Mouse (Mus musculus): ENCODE results near the gene Pik3cg. TPM values are rescaled to one million over a fixed set of nuclear protein-coding genes. Genes with fewer than 3 reads are reported as not detected.
A peak's percentile ranks its signal among the peaks of the same experiment; 100 is the strongest.

The Pik3cg gene
- polyA plus RNA-seq, 1 experiment from 2014 or later: 2.1 TPM

DNA sequence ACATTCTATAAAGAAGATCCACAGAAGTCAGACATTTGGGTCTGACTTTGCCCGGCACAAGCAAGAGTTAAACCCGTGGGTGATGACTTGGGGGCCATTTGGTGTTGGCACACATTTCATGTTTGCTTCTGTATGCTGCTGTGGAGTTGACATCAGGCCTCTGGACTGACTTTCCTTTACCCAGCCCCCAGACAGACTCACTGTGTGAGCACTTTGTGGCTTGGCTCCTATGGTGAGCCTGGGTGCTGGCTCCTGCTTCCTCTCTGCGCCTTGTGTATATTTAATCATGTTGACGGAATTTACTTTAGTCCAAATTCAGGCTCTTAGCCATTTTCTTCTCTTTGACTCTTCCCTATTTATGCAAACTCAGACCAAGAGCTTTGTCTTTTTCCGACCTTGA is 69.6 kb downstream of the Pik3cg start:
- Histone ChIP-seq H3K9me3 (ENCODE audit: control insufficient read depth, low read length) (no peaks in the 10 kb centered on the region), H3K27ac (ENCODE audit: low read length) (peak overlapping the region; percentile 62), H3K4me3 (ENCODE audit: low read length) (no peak overlapping the region), H3K9ac (ENCODE audit: low read depth, low read length) (no peak overlapping the region), H3K4me1 (ENCODE audit: control insufficient read depth, insufficient read depth, low read length) (0 out of 2 replicates have a peak, but pooled peaks cover 7% of the 10 kb centered on the region), H3K36me3 (ENCODE audit: control insufficient read depth, insufficient read depth, low read length) (no peaks in the 10 kb centered on the region), H3K27me3 (replicated peaks; ENCODE audit: control insufficient read depth, insufficient read depth, low read length) (no peaks in the 10 kb centered on the region), H3K4me2 (ENCODE audit: low read depth, low read length) (no peak overlapping the region)
- ATAC-seq: peak; percentile 80
- 57% methylated on average over 5 of the region's 5 CpGs for WGBS

DNA sequence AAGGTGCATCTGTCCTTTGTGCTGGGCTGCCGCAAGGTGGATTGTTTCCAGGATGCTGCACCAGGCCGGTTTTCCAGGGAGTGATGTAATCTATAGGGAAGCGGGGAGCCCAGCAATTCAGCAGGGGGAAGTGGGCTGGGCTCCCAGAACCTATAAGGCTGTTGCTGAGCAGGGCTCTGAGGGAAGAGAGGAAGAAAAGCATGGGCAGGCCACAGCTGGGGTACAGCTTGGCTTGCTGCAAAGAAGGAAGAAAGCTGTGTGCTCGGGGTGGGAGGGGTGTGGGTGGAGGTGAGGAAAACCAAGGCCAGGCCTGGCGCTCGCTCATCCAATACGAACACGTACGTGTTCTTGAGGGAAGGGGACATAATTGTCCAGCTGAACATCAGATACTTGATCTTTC is 70.1 kb downstream of the Pik3cg start:
- Histone ChIP-seq H3K4me1 (ENCODE audit: control insufficient read depth, insufficient read depth, low read length) (0 out of 2 replicates have a peak, but pooled peaks cover 7% of the 10 kb centered on the region), H3K27ac (ENCODE audit: low read length) (peak overlapping the region; percentile 62), H3K27me3 (replicated peaks; ENCODE audit: control insufficient read depth, insufficient read depth, low read length) (no peaks in the 10 kb centered on the region), H3K4me2 (ENCODE audit: low read depth, low read length) (no peak overlapping the region), H3K9ac (ENCODE audit: low read depth, low read length) (no peak overlapping the region), H3K36me3 (ENCODE audit: control insufficient read depth, insufficient read depth, low read length) (no peaks in the 10 kb centered on the region), H3K4me3 (ENCODE audit: low read length) (no peak overlapping the region), H3K9me3 (ENCODE audit: control insufficient read depth, low read length) (no peaks in the 10 kb centered on the region)
- peak; percentile 49 for ATAC-seq
- 46% methylated on average over 9 of the region's 9 CpGs for WGBS

DNA sequence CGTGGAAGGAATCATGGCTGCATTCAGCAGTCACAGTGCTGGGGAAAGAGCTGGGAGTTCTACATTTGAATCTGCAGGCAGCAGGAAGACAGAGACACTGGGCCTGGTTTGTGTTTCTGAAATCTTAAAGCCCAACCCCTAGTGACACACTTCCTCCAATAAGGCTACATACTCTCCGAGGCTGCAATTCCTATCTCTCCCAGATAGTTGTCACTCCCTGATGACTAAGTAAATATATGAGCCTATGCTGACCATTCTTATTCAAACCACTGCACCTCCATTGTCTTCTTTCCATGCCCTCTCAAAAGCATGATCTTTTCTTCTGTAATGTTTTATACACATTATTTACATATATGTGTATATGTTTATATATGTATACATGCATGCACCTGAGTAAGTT is 70.9 kb downstream of the Pik3cg start:
- WGBS: 62% methylated on average over 2 of the region's 2 CpGs
- no peak for ATAC-seq
- H3K4me1 ChIP-seq (ENCODE audit: control insufficient read depth, insufficient read depth, low read length): 0 out of 2 replicates have a peak, but pooled peaks cover 7% of the 10 kb centered on the region
- no peaks in the 10 kb centered on the region for H3K36me3 ChIP-seq (ENCODE audit: control insufficient read depth, insufficient read depth, low read length)
- H3K27me3 ChIP-seq (replicated peaks; ENCODE audit: control insufficient read depth, insufficient read depth, low read length): no peaks in the 10 kb centered on the region
- H3K9me3 ChIP-seq (ENCODE audit: control insufficient read depth, low read length): no peaks in the 10 kb centered on the region
- H3K27ac ChIP-seq (ENCODE audit: low read length): no peak overlapping the region
- no peak overlapping the region for H3K4me2 ChIP-seq (ENCODE audit: low read depth, low read length)
- no peak overlapping the region for H3K9ac ChIP-seq (ENCODE audit: low read depth, low read length)
- H3K4me3 ChIP-seq (ENCODE audit: low read length): no peak overlapping the region

DNA sequence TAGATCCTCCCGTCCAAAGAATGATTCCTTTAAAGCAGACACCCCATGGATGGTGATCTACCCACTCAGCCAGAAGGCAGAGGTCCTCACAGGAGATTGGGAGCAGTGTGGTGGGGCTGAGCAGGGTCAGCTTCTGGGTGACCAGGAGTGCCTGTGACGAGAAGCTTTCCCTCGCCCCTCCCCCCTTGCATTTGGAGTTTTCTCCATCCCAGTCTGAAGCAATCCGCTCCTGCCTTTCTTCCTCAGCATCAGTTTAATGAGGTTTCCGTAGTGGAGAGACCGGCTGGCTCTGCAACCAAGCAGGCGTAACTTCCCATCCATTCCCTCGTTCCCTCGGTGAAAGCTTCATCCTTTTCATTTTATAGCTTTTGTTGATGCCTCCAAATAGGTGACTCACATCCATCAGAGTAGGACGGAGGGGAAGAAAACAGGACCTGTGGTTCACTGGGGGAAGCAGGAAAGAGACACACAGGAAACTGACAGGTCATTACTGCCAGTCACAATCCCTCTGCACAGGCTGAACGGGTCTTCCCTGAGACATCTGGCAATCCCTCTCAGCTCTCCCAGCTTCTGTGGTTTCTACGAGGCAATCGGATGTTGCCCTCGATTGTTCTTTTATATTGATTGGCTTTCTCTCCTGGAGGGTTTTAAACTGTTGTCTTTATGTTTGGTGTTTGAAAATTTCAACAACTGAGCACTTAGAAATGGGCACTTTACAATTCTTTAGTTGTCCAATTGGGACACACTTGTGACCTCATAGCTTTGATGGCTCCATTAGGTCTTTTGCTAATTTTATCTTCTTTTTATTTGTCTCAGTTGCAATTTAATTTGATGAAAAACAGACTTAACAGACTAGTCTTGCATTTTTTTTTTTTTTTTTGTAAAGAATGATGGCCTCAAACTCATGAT is 80.6 kb downstream of the Pik3cg start:
- H3K4me2 ChIP-seq (ENCODE audit: low read depth, low read length): no peak overlapping the region

DNA sequence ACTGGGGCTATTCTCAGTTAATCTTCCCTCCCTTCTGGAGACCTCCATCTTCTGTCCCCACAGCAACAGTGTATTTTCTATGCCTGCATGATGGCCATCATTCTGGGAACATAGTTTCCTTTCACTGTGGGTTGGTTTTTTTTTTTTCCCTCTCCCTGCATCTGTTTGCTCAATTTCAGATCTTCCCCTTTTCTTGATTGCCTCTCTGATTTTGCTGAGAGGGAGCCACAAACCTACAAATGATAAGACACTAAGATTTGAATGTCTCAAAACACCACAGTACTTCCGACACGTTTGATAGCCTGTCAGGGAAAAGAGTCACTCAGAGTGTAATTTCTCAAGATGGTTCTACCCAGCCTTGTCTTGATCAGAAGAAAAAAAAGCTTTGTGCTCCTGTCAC is 81.3 kb downstream of the Pik3cg start:
- WGBS: 72% methylated on average over 2 of the region's 2 CpGs
- Histone ChIP-seq H3K4me2 (ENCODE audit: low read depth, low read length) (no peak overlapping the region), H3K9ac (ENCODE audit: low read depth, low read length) (no peak overlapping the region), H3K4me1 (ENCODE audit: control insufficient read depth, insufficient read depth, low read length) (no peaks in the 10 kb centered on the region), H3K9me3 (ENCODE audit: control insufficient read depth, low read length) (no peaks in the 10 kb centered on the region), H3K27ac (ENCODE audit: low read length) (no peak overlapping the region), H3K36me3 (ENCODE audit: control insufficient read depth, insufficient read depth, low read length) (no peaks in the 10 kb centered on the region), H3K4me3 (ENCODE audit: low read length) (no peak overlapping the region), H3K27me3 (replicated peaks; ENCODE audit: control insufficient read depth, insufficient read depth, low read length) (no peaks in the 10 kb centered on the region)
- ATAC-seq: no peak

More for the DNA sequence above, 80.6 kb downstream of the Pik3cg start:
- Histone ChIP-seq H3K4me1 (ENCODE audit: control insufficient read depth, insufficient read depth, low read length) (no peaks in the 10 kb centered on the region), H3K4me3 (ENCODE audit: low read length) (no peak overlapping the region), H3K9me3 (ENCODE audit: control insufficient read depth, low read length) (no peaks in the 10 kb centered on the region), H3K27me3 (replicated peaks; ENCODE audit: control insufficient read depth, insufficient read depth, low read length) (no peaks in the 10 kb centered on the region), H3K9ac (ENCODE audit: low read depth, low read length) (no peak overlapping the region), H3K36me3 (ENCODE audit: control insufficient read depth, insufficient read depth, low read length) (no peaks in the 10 kb centered on the region), H3K27ac (ENCODE audit: low read length) (no peak overlapping the region)
- WGBS: 40% methylated on average over 14 of the region's 14 CpGs
- ATAC-seq: no peak

DNA sequence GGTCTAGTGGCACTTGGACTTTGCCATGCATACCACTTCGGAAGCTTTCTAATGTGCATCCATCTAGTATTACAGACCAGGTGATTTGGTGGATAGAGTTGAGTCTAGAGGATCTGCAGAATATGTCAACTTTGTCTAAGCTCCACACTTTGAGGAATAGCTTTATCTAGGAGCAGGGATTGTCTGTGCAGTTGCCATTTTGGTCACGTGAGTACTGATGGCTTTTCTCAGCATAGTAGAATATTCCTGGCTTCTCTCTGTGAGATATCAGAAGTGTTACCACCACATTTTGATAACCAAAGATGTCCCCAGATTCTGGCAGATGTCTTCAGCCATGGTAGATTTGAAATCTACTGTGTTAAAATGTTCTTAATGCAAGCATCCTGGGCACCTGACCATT is 84.0 kb downstream of the Pik3cg start:
- Histone ChIP-seq H3K9ac (ENCODE audit: low read depth, low read length) (no peak overlapping the region), H3K27me3 (replicated peaks; ENCODE audit: control insufficient read depth, insufficient read depth, low read length) (no peaks in the 10 kb centered on the region), H3K36me3 (ENCODE audit: control insufficient read depth, insufficient read depth, low read length) (no peaks in the 10 kb centered on the region), H3K4me3 (ENCODE audit: low read length) (no peak overlapping the region), H3K4me1 (ENCODE audit: control insufficient read depth, insufficient read depth, low read length) (no peaks in the 10 kb centered on the region), H3K9me3 (ENCODE audit: control insufficient read depth, low read length) (no peaks in the 10 kb centered on the region), H3K4me2 (ENCODE audit: low read depth, low read length) (no peak overlapping the region), H3K27ac (ENCODE audit: low read length) (no peak overlapping the region)
- 91% methylated on average over 2 of the region's 2 CpGs for WGBS
- no peak for ATAC-seq

DNA sequence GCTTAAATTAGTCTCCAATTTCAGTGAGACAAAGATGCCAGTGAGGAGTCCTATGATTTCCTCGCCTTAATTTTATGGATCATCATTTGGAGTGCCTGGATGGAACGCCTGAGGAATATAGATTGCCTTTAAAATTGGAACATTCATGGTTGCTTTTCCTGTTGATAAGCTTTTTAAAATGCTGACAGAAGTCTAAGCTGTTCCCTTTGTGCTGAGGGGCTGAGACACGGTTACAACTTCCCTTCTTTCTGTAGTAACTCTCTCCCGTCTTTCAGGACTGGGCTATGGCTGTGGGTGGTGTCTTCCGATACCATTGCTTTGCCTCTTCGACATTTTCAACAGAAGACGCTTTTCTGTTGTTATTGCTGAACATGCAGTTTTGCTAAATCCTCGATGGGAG is 84.4 kb downstream of the Pik3cg start:
- Histone ChIP-seq H3K9me3 (ENCODE audit: control insufficient read depth, low read length) (no peaks in the 10 kb centered on the region), H3K27me3 (replicated peaks; ENCODE audit: control insufficient read depth, insufficient read depth, low read length) (no peaks in the 10 kb centered on the region), H3K4me2 (ENCODE audit: low read depth, low read length) (no peak overlapping the region), H3K27ac (ENCODE audit: low read length) (no peak overlapping the region), H3K36me3 (ENCODE audit: control insufficient read depth, insufficient read depth, low read length) (no peaks in the 10 kb centered on the region), H3K4me3 (ENCODE audit: low read length) (no peak overlapping the region), H3K9ac (ENCODE audit: low read depth, low read length) (no peak overlapping the region), H3K4me1 (ENCODE audit: control insufficient read depth, insufficient read depth, low read length) (no peaks in the 10 kb centered on the region)
- ATAC-seq: no peak
- WGBS: 85% methylated on average over 8 of the region's 8 CpGs

DNA sequence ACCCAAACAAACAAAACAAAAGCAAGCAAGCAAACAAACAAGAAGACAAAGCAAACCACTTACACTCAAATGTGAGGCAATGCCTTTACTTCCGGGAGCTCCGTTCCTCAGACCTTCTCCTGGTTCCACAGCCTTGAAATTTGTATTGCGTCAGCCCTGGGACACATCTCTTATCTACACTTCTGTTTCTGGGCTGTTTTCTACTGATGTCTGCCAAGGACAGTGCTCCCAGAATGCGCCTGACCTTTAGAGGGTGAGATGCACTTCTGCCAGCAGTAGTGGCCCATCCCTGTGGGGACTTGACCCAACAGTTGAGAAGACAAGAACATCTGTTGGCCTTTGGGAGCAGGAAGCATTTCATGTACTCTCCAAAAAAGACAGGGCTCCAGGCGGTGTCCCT is 84.9 kb downstream of the Pik3cg start:
- no peak overlapping the region for H3K27ac ChIP-seq (ENCODE audit: low read length)
- no peak overlapping the region for H3K4me3 ChIP-seq (ENCODE audit: low read length)
- H3K27me3 ChIP-seq (replicated peaks; ENCODE audit: control insufficient read depth, insufficient read depth, low read length): no peaks in the 10 kb centered on the region
- H3K9me3 ChIP-seq (ENCODE audit: control insufficient read depth, low read length): no peaks in the 10 kb centered on the region
- no peak overlapping the region for H3K4me2 ChIP-seq (ENCODE audit: low read depth, low read length)
- no peaks in the 10 kb centered on the region for H3K4me1 ChIP-seq (ENCODE audit: control insufficient read depth, insufficient read depth, low read length)
- 0 out of 2 replicates have a peak, but pooled peaks have one; percentile 52 for ATAC-seq
- no peaks in the 10 kb centered on the region for H3K36me3 ChIP-seq (ENCODE audit: control insufficient read depth, insufficient read depth, low read length)
- H3K9ac ChIP-seq (ENCODE audit: low read depth, low read length): no peak overlapping the region
- 74% methylated on average over 5 of the region's 5 CpGs for WGBS
